Mouse (Mus musculus): ENCODE measurements at regions not wholly inside any gene's neighbourhood (a gene's known extent, or its start where the extent isn't known, plus 50 kb on each side); places are given as distances from the start of the nearest gene placed in this dataset.

DNA sequence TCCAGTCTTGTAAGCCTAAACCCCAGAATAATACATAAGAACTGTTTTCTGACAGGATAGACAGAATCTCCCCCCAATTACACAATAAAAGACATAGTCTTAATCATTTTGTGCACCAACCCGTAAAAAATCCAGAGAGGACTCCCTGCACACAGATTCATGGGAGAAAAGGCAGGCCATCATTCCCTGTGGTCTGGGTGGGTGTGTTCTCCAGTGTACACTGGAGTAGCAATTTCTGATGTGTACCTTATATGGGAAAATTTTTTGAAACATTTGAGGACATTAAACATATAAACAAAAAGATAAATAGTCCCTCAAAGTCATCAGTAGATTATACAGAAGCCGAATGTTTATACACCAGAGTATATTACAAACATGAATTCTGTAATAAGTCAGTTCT, 83.1 kb upstream of the Azi2 start:
- TF ChIP-seq POLR2A (IDR thresholded peaks at IDR 0.05; ENCODE audit: low read depth, low read length) (no peak), CTCF (IDR thresholded peaks at IDR 0.05; ENCODE audit: borderline replicate concordance, insufficient read depth, low read length) (no peak)

All from embryonic fibroblast, embryonic 13.5 days (primary cell).